Mouse (Mus musculus) embryo, embryonic 11.5 days (tissue): ENCODE data around the gene Ak1.

ENCODE experiments used
- DNase-seq: peaks from one replicate; pipeline ENCODE4 v3.0.0-alpha.2; 2012; ENCODE audit warnings: low read depth, low spot score

The Ak1 gene

GRCm38 (mm10) chr2:32599409-32599808 is 22.1 kb upstream of the Ak1 start, which contains the start of gene St6galnac6:
TSS of gene St6galnac6 (plus strand) at chr2:32599709.
- no peak for DNase-seq

GRCm38 (mm10) chr2:32601417-32602065 is 20.0 kb upstream of the Ak1 start:
- no peak for DNase-seq

GRCm38 (mm10) chr2:32602600-32603054 is 18.9 kb upstream of the Ak1 start:
- DNase-seq: peak; percentile 60

GRCm38 (mm10) chr2:32604631-32605030 is 16.9 kb upstream of the Ak1 start:
- no peak for DNase-seq

GRCm38 (mm10) chr2:32606161-32607142 is 15.1 kb upstream of the Ak1 start:
- DNase-seq: peak; percentile 79

GRCm38 (mm10) chr2:32607262-32607947 is 14.2 kb upstream of the Ak1 start:
- no peak for DNase-seq

GRCm38 (mm10) chr2:32608141-32608777 is 13.3 kb upstream of the Ak1 start:
- peak; percentile 46 for DNase-seq

GRCm38 (mm10) chr2:32608778-32609435 is 12.7 kb upstream of the Ak1 start:
- DNase-seq: no peak

GRCm38 (mm10) chr2:32610610-32611229 is 10.8 kb upstream of the Ak1 start:
- no peak for DNase-seq

GRCm38 (mm10) chr2:32612274-32612673 is 9.3 kb upstream of the Ak1 start:
- no peak for DNase-seq

- DNase-seq: no peak
Observed at GRCm38 (mm10) chr2:32617109-32617508, 4.4 kb upstream of the Ak1 start.

- DNase-seq: no peak
Observed at GRCm38 (mm10) chr2:32617601-32618000, 4.0 kb upstream of the Ak1 start.

GRCm38 (mm10) chr2:32618051-32618450 is 3.5 kb upstream of the Ak1 start:
- no peak for DNase-seq

- DNase-seq: no peak
Observed at GRCm38 (mm10) chr2:32620682-32621516, 659 bp upstream of the Ak1 start.

GRCm38 (mm10) chr2:32624111-32624748 is 2.7 kb downstream of the Ak1 start:
- no peak for DNase-seq

GRCm38 (mm10) chr2:32625212-32625872 is 3.8 kb downstream of the Ak1 start:
- DNase-seq: no peak

GRCm38 (mm10) chr2:32625873-32626694 is 4.5 kb downstream of the Ak1 start:
- DNase-seq: no peak
